Mouse (Mus musculus): ENCODE measurements around the gene Ifnlr1. TPM values are rescaled to one million over a fixed set of nuclear protein-coding genes. Genes with fewer than 3 reads are reported as not detected.
"Not testable (repeated sequence)": the region's sequence is repeated elsewhere in the genome, so short reads cannot be mapped to it uniquely, and the experiment has no call there.

The Ifnlr1 gene
- total RNA-seq (2014; fragmentation: Nextera tagmentation) = not detected in 2 replicates
- total RNA-seq (2017) = 0.17 and 0.52 TPM in 2 replicates

DNA sequence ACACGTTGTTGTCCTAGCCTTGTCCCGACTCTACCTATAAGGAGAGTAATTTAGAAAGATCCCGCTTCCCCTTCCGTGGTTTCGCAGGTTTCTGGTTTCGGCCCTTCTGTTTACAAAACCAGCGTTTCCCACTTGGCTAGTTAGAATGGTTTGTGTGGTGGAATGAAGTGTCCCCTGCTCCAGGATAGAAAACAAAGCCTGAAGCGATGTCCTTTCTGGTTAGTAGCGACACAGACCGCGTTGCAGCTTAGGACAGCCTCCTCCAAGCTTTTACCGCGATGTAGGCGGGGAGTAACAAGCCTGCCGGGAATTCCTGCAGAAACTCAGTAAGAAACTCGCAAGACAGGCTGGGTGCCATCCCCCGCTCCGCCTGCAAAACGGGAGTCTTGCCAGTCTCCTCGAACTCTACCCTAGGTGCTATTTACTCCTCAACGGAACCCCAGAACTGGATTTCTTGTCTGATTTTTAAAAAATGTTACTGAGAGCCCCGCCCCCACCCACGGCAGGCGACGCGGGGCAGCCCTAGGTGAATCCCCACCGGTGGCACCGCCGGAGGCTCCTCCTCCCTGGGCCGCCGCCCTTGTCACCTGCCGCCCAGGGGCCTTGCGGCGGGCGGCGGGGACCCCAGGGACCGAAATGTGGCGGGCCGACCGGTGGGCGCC is at the start of gene Ifnlr1:
Gene Ifnlr1, plus strand, starts transcription at position 382 of the 662 bp plus-strand sequence.
- peak; percentile 46 for ATAC-seq (replicated peaks; ENCODE audit: poor library complexity, severe bottlenecking)

DNA sequence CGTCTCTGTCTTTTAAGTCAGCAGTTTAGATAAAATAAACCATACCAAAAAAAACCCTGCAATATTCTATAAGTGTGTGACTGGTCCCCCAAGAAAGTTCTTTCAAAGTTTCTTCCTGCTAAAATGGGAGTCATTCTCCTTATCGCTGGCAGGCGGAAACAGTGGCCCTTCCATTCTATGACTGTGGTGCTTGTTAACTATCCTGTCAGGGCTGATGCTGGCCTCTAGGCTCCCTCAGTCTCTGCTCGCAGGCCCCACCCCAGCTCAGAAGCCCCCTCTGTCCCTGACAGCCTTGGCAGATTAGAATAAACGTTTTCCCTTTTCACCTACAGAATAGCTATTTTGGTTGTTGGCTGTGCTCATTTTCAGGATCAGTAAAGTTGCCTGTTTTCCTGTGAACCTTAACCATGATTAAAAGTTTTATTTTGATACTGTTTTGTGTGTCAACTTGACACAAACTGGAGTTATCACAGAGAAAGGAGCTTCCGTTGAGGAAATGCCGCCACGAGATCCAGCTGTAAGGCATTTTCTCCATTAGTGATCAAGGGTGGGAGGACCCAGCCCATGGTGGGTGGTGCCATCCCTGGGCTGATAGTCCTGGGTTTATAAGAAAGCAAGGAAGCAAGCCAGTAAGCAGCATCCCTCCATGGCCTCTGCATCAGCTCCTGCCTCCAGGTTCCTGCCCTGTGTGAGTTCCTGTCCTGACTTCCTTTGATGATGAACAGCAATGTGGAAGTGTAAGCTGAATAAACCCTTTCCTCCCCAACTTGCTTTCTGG is 44.6 kb upstream of the Ifnlr1 start:
- not testable (repeated sequence) for ATAC-seq (replicated peaks; ENCODE audit: poor library complexity, severe bottlenecking)

DNA sequence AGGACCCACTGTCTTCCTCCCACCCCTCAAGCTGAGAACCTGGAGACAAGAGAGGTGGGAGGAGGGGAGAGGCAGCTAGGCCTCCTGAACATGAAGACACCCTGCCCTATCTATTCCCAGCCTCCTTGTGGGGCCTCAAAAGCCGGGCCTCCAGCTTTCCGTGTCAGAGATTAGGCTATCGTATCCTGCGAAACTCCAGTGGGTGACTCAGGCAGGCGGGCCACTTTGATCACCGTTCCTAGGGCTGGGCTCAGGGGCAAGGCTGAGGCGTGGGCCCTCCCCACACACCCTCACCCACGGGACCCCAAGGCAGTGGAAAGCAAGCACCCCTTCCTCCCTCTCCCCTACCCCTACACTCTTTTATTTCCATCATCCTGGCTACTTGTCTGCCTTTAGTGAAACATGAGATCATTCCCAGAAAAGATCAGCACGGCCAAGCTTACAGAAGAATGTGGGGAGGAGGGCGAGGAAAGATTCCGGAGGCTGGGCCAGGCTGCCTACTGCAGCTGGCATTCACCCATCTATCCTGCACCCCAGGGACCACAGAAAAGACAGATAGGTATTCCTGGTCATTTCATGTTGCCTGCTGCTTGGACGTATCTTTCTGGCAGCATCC is 41.0 kb upstream of the Ifnlr1 start:
- ATAC-seq (replicated peaks; ENCODE audit: poor library complexity, severe bottlenecking) = no peak

- ATAC-seq (replicated peaks; ENCODE audit: poor library complexity, severe bottlenecking) = no peak
Measured at GRCm38 (mm10) chr4:135652966-135653607, 33.0 kb upstream of the Ifnlr1 start.

GRCm38 (mm10) chr4:135653956-135654355 is 32.1 kb upstream of the Ifnlr1 start:
- no peak for ATAC-seq (replicated peaks; ENCODE audit: poor library complexity, severe bottlenecking)

- no peak for ATAC-seq (replicated peaks; ENCODE audit: poor library complexity, severe bottlenecking)
Measured at GRCm38 (mm10) chr4:135655499-135655898, 30.6 kb upstream of the Ifnlr1 start.

- ATAC-seq (replicated peaks; ENCODE audit: poor library complexity, severe bottlenecking) = no peak
Measured at GRCm38 (mm10) chr4:135656094-135656589, 29.9 kb upstream of the Ifnlr1 start.

DNA sequence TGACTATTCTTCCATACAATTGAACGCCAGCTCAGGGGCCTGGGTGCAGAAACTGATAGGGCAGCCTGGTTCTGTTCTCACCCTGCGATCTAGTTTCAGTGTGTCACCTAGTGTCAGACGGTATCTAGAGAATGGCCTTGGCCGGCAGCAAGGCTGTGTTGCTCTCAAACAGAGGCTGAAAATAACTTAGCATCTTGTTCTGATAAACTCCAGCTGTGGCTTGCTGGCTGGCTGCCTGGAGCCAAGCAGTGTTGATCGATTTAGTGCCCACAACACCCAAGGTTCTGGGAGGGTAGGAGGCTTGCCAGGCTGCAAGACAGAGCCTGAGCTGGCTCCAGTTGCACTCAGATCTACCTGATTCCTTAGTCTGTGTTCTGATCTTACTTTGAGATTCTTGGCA is 27.6 kb upstream of the Ifnlr1 start:
- no peak for ATAC-seq (replicated peaks; ENCODE audit: poor library complexity, severe bottlenecking)

DNA sequence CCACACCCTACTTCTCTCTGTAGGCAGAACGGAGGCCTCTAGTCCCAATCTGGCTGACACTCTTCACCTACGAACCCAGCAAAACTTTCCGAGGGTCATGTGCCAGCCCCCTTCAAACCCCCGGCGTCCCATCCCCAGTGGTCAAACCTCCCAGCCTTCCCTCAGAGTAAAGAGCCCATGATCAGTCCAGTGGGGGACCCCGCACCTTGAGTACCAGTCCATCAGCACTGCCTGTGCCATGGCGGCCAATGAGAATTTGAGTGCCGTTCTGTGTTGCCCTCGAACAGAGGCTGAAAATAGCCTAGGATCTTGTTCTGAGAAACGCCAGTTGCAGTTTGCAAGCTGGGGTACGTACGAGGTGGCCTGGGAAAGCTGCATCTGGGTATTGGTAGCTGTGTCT is 27.2 kb upstream of the Ifnlr1 start:
- ATAC-seq (replicated peaks; ENCODE audit: poor library complexity, severe bottlenecking) = no peak

DNA sequence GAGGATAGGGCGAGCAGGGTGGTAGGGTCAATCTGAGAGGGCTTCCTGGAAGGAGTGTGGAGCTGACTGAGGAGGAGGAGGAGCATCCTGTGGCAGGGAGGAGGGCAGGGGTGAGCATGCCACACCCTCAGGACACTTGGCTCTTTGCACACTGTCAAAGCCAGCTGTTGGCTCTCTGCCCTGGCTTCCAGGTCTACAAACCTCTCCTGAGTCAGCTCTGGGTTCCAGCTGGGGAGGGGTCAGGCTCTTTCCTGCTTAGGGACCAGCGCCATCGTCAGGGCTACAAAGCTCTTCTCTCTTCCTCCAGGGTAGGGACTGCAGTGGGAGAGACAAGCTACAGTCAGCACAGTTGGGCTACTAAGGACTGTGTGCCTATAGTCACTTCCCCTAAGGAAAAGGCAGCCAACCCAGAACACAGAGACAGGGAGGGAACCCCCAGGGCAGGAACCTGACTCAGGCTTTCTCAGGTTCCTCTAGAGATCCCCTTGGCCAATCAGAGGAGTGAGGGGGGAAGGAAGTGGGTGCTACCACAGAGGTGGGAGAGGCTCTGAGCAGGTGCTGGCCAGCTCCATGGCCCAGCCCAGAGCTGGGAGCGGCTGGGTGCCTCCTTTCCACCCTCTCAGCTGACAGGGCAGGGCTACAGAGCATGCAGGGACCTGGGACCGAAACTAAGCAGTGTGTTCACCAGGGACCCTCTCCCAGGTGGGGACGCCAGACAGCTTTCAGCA is 24.8 kb upstream of the Ifnlr1 start:
- peak; percentile 40; the same call in 1 of the 2 replicates for ATAC-seq (replicated peaks; ENCODE audit: poor library complexity, severe bottlenecking)

DNA sequence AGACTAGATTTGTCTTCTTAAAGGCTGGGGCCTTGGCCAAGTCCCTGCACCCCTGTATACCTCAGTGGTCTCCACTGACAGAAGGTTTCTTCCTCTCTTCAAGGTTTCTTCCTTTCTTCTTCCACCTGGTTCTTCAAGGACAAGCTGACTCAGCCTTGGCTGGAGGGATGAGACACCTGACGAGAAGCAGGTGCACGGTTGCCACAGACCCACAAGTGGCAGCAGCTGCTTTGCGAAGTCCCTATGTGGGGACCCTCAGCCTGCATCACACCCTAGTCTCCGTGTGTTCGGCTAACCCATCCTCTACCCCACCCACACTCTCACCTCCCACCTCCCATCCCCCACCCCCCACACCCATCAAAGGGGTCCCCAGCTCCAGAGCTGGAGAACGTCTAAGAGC is 24.1 kb upstream of the Ifnlr1 start:
- no peak for ATAC-seq (replicated peaks; ENCODE audit: poor library complexity, severe bottlenecking)

DNA sequence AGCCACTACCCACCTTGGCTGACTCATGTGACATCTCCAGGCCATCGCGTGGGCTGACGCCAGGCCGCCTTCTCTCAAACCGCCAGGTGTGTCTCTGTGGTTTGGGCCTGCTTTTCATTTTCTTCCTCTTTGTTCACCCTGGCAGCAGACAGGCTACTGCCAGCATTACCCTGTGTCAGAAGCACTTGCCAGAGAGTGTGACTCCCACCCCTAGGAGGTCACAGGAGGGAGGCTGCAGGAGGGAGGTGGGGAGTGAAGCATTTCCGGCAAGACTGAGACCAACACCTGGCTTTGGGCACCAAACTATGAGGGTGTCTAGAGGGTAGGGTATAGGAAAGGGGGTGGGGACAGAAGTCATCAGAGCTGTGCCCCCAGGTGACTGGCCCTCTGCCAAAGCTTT is 21.4 kb upstream of the Ifnlr1 start:
- no peak for ATAC-seq (replicated peaks; ENCODE audit: poor library complexity, severe bottlenecking)

DNA sequence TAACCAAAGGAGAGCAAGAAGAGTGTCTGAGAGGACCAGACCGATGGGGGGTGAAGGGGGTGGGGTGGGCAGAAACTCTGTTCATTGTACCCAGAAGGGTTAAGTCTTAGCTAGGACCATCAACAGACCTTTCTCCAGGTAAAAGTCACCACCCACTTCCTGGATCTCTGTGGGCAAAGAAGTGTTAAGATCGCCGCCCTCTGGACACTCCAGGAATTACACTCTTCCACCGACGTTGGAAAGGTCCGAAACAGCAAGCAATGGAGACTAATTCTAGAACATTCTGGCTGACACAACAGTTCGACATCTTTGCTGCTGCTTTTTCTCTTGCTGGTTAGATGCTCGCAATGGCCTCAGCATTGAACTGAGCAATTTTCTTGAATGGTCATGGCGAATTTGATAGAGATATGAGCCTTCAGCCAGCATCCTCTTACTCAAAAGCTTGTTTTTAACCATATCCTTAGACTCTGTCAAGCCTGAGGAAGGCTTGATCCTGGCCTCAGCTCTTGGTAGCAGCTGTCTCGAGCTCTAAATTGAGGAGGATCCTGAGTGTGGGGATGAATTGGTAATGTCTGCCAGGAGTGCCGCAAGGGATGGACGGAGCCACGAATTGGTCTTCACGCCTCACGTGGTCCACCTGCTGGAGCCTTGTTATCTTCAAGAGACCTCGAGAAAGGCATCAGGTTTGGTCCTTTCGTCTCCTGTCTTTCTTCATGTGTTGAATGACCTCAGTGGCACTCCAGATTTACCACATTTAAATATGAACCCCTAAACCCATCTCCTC is 19.7 kb upstream of the Ifnlr1 start:
- peak; percentile 55; the same call in 1 of the 2 replicates for ATAC-seq (replicated peaks; ENCODE audit: poor library complexity, severe bottlenecking)

GRCm38 (mm10) chr4:135667266-135667844 is 18.7 kb upstream of the Ifnlr1 start:
- peak; percentile 46 for ATAC-seq (replicated peaks; ENCODE audit: poor library complexity, severe bottlenecking)

- no peak for ATAC-seq (replicated peaks; ENCODE audit: poor library complexity, severe bottlenecking)
Measured at GRCm38 (mm10) chr4:135673507-135673906, 12.6 kb upstream of the Ifnlr1 start.

- ATAC-seq (replicated peaks; ENCODE audit: poor library complexity, severe bottlenecking) = no peak
Measured at GRCm38 (mm10) chr4:135674993-135675392, 11.1 kb upstream of the Ifnlr1 start.

- no peak for ATAC-seq (replicated peaks; ENCODE audit: poor library complexity, severe bottlenecking)
Measured at GRCm38 (mm10) chr4:135676476-135676875, 9.6 kb upstream of the Ifnlr1 start.

DNA sequence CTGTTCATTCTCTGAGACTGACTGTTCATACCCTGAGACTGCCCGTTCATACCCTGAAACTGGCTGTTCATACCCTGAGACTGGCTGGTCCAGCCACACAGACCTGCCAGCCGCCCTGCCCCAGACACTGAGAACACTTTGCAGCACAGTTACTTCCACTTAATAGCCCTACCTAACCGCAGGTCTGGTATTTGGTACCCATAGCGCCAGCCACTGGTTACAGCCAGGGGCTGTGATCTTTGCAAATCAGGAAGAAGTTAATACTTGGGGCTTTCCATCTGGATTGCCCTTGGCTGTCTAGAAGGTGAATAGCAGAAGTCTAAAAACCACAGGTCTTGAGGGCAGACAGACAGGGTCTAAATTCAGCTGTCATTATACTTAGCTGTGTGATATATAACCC is 6.8 kb upstream of the Ifnlr1 start:
- ATAC-seq (replicated peaks; ENCODE audit: poor library complexity, severe bottlenecking) = peak; percentile 83

DNA sequence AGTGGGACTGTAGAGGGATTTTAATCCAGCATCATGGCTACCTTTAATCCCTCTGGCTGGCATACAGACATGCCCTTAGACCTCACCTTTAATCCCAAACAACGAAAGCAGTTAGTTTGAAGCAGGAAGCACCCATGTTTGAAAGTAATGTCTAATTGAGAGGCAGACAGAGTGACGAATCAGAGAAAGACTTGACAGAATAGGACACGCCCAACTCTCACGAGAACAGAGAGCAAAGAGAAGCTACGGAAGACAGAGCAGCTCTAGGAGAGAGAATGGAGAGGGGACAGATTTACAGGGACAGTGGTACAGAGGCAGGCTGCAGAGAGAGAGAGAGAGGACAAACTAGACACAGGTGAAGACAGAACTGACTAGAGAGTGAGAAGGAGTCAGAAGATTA is 4.3 kb upstream of the Ifnlr1 start:
- no peak for ATAC-seq (replicated peaks; ENCODE audit: poor library complexity, severe bottlenecking)
